Mouse (Mus musculus) forebrain, postnatal 0 days (tissue): ENCODE results near the gene Ets2. TPM values are rescaled to one million over a fixed set of nuclear protein-coding genes. Genes with fewer than 3 reads are reported as not detected.

Experiments
- ATAC-seq: fragments of 200-750 bp; cut with Nextera tagmentation; 2 replicates; pipeline ENCODE4 v1.8.0; 2017; ENCODE audit warnings: mild to moderate bottlenecking, moderate library complexity
- DNase-seq: peaks from one replicate; pipeline ENCODE4 v3.0.0-alpha.2; 2015
- H3K27ac ChIP-seq: fragments of 300-500 bp; sonication (generic); 2 replicates; pipeline ENCODE4 v1.5.1; 2014; ENCODE audit warnings: low read depth, mild to moderate bottlenecking, antibody characterized with exemption, low read length, moderate library complexity, mixed read lengths
- H3K27me3 ChIP-seq: fragments of 300-500 bp; sonication (generic); 2 replicates; pipeline ENCODE4 v1.6.1; 2014; ENCODE audit warnings: mild to moderate bottlenecking, low read length, mixed read lengths; ENCODE audit not compliant: insufficient read depth
- H3K36me3 ChIP-seq: fragments of 300-500 bp; sonication (generic); 2 replicates; pipeline ENCODE4 v1.6.1; 2014; ENCODE audit warnings: mild to moderate bottlenecking, moderate library complexity; ENCODE audit not compliant: insufficient read depth
- H3K4me1 ChIP-seq: fragments of 300-500 bp; sonication (generic); 2 replicates; pipeline ENCODE4 v1.6.1; 2014; ENCODE audit warnings: antibody characterized with exemption; ENCODE audit not compliant: insufficient read depth
- H3K4me2 ChIP-seq: fragments of 300-500 bp; sonication (generic); 2 replicates; pipeline ENCODE4 v1.6.1; 2014; ENCODE audit warnings: low read depth, mild to moderate bottlenecking, moderate library complexity
- H3K4me3 ChIP-seq: fragments of 300-500 bp; sonication (generic); 2 replicates; pipeline ENCODE4 v1.5.1; 2014; ENCODE audit warnings: low read depth, low read length, mixed read lengths
- H3K9ac ChIP-seq: fragments of 300-500 bp; sonication (generic); 2 replicates; pipeline ENCODE4 v1.6.1; 2014; ENCODE audit warnings: mild to moderate bottlenecking
- H3K9me3 ChIP-seq: fragments of 300-500 bp; sonication (generic); 2 replicates; pipeline ENCODE4 v1.6.1; 2016; ENCODE audit warnings: low read length
- CTCF ChIP-seq: sonication (generic); IDR thresholded peaks from 2 replicates; pipeline ENCODE4 v1.5.1; 2016; ENCODE audit warnings: antibody characterized with exemption, control low read depth, low read depth
- WGBS: fragments of 180-500 bp; shearing (Covaris S2); extraction: QIAGEN DNeasy Blood & Tissue Kit; methylation state at CpG from one replicate; pipeline ENCODE4 v1.1.7; 2014; 5-methylcytosine and 5-hydroxymethylcytosine counted together
- polyA plus RNA-seq: library from polyadenylated mRNA; unstranded; fragments of >200 nt; fragmentation: Nextera tagmentation; extraction: Ambion mirVana; gene quantifications from 2 replicates; pipeline ENCODE4 v1.2.1, GENCODE M21; 2015
- total RNA-seq: library from RNA; depleted of rRNA; stranded (reverse); fragments of >200 nt; gene quantifications from 2 replicates; pipeline ENCODE4 v1.2.3, GENCODE M21; 2014

The Ets2 gene
- total and polyA plus RNA-seq, 2 experiments from 2014 or later, result 18.2 to 27.4 TPM

DNA sequence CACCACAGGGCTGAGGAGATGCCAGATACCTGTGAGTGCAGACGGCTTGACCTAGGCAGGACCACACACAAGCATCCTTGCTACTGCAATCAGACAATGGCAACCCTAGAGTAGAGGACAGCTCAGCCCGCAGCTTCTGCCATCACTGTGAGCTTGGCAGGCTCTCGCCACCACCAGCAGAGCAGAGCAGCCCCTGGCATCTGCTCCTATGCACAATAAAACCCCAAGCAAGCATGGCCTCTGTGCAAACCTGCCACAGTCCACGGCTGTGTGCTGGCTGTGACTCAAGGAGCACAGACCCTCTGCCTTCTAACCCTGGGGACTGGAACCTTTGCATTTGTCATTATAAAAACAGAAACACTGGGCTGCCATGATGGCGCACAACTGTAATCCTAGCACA lies 41.0 kb upstream of the Ets2 start:
- H3K4me3 ChIP-seq, result no peak overlapping the region
- 66% methylated on average over 5 of the region's 5 CpGs for WGBS
- no peaks in the 10 kb centered on the region for H3K4me1 ChIP-seq
- H3K36me3 ChIP-seq, result no peaks in the 10 kb centered on the region
- no peaks in the 10 kb centered on the region for H3K27me3 ChIP-seq
- TF ChIP-seq CTCF, result no peak
- no peak overlapping the region for H3K27ac ChIP-seq
- H3K9me3 ChIP-seq, result peaks cover 4% of the 10 kb centered on the region; the same call in 1 of the 2 replicates
- ATAC-seq (no peak), DNase-seq (no peak)
- no peak overlapping the region for H3K4me2 ChIP-seq
- no peak overlapping the region for H3K9ac ChIP-seq

- WGBS, result 87% methylated on average over 6 of the region's 6 CpGs
- Histone ChIP-seq H3K4me3 (no peak overlapping the region), H3K36me3 (no peaks in the 10 kb centered on the region), H3K4me2 (no peak overlapping the region), H3K9ac (no peak overlapping the region), H3K27ac (no peak overlapping the region), H3K27me3 (no peaks in the 10 kb centered on the region), H3K4me1 (peaks cover 13% of the 10 kb centered on the region; the same call in 1 of the 2 replicates), H3K9me3 (no peaks in the 10 kb centered on the region)
- no peak for TF ChIP-seq CTCF
- DNase-seq (no peak), ATAC-seq (no peak)
Measured at GRCm38 (mm10) chr16:95665472-95666131, 36.3 kb upstream of the Ets2 start.

- Histone ChIP-seq H3K4me3 (no peak overlapping the region), H3K27ac (no peak overlapping the region), H3K27me3 (no peaks in the 10 kb centered on the region), H3K9me3 (no peaks in the 10 kb centered on the region), H3K36me3 (no peaks in the 10 kb centered on the region), H3K4me2 (no peak overlapping the region), H3K9ac (no peak overlapping the region), H3K4me1 (peaks cover 13% of the 10 kb centered on the region; the same call in 1 of the 2 replicates)
- ATAC-seq (no peak), DNase-seq (no peak)
- no peak for TF ChIP-seq CTCF
- 87% methylated on average over 10 of the region's 10 CpGs for WGBS
Measured at GRCm38 (mm10) chr16:95666288-95666687, 35.6 kb upstream of the Ets2 start.

DNA sequence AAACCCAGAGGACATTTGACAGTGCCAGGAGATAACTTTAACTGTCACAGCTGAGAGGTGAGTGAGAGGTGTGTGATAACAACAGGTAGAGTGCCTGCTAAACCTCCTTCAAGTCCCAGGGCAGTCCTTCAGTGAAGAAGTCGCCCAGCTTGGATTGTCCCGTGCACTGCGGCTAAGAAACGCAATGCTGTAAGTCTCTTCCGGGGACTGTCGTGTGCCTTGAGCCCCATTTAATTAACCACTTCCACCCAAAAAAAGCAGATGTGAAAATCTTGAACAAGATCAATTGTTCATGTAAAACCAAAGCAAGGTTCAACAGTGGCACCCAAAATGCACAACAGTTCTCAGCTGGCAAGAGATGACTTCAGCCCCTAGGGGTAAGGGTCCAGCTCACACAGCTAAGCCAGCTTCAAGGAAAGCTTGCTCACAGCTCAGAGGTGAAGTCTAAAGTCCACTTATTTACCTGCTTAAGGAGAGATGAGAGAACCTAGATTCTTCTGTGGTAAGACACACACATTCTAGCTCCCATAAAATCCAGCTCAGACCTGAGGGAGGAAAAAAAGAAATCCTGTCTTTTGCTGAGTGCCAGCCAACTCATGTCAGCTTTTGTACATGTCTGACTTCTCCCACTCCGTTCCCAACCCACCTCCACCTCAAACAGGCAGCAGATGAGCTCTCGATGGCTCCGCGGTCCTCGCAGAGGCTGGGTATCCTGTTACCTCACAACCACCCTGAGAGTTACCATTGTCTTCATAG lies 34.3 kb upstream of the Ets2 start:
- ATAC-seq, result no peak
- no peak for TF ChIP-seq CTCF

DNA sequence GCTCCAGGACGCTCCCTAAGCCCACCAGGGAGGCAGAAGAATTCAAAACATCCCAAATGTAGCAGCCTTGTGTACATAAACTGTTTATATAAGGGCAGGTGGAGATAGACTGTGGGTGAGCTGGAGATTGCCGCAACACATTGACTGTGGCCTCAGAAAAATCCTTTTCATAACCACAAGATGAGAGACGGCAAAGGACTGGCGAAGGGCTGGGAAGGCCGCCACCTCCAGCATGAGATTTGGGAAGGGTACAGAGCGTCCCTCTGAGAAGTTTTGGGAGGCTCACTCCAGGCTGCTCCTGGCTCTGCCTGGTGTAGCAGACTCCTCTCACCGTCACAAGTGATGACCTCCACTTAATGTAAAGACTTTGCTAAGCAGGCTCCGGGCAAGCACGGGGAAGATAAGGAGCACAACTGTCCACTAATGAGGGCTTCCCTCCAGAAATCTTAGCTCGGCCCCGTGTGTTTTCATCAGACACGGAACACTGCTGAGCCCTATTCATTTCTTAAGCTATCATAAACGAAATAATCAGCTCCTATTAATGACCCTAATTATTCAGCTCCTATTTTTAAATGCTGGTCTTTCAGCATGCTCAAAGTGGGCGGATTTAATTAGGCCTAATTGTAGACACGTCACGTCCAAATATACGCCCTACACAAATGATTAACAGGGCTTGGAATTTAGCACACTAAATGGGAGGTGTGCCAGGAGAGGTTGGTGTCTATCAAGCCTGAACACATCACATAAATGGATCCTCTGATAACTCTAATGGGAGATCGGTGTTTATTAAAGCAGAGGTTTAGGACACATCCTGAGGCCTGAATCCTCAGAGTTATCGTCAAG lies 33.5 kb upstream of the Ets2 start:
- H3K27me3 ChIP-seq, result no peaks in the 10 kb centered on the region
- no peak for TF ChIP-seq CTCF
- no peaks in the 10 kb centered on the region for H3K9me3 ChIP-seq
- no peak overlapping the region for H3K27ac ChIP-seq
- no peaks in the 10 kb centered on the region for H3K36me3 ChIP-seq
- peak overlapping the region; percentile 2; the same call in 1 of the 2 replicates for H3K4me2 ChIP-seq
- H3K4me1 ChIP-seq, result peaks cover 13% of the 10 kb centered on the region; the same call in 1 of the 2 replicates
- 19% methylated on average over 19 of the region's 19 CpGs for WGBS
- ATAC-seq (peak; percentile 47; the same call in 1 of the 2 replicates), DNase-seq (peak; percentile 43)
- no peak overlapping the region for H3K9ac ChIP-seq
- no peak overlapping the region for H3K4me3 ChIP-seq

More for the DNA sequence above, 34.3 kb upstream of the Ets2 start:
- Histone ChIP-seq H3K27ac (no peak overlapping the region), H3K9me3 (no peaks in the 10 kb centered on the region), H3K4me2 (no peak overlapping the region), H3K27me3 (no peaks in the 10 kb centered on the region), H3K4me1 (peaks cover 13% of the 10 kb centered on the region; the same call in 1 of the 2 replicates), H3K36me3 (no peaks in the 10 kb centered on the region), H3K9ac (no peak overlapping the region), H3K4me3 (no peak overlapping the region)
- DNase-seq, result no peak
- 56% methylated on average over 11 of the region's 11 CpGs for WGBS

DNA sequence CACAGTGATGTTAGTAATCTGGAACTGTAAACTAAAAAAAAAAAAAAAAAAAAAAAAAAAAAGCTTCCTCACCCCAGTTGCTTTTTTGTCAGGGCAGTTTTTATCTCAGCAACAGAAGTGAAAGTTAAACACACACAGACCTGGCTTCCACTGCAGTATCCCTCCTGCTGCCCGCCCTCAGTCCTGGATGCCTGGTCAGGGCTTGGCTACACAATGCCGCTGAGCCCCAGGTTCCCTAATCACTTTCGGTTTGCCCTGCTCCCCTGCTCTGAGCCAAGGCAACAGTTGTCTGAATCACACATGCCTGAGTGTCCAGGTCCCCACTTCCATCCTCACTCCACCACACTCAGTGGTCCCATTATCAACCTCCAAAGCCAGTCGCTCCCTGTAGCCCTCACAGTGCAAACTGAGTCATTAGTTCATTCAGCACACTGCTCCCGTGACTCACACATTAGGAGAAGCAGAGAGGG lies 27.4 kb upstream of the Ets2 start:
- no peak for ATAC-seq
- no peak for TF ChIP-seq CTCF
- WGBS, result 37% methylated on average over 5 of the region's 5 CpGs
- Histone ChIP-seq H3K9me3 (no peaks in the 10 kb centered on the region), H3K27me3 (no peaks in the 10 kb centered on the region), H3K4me1 (no peaks in the 10 kb centered on the region), H3K4me3 (no peak overlapping the region), H3K36me3 (no peaks in the 10 kb centered on the region), H3K27ac (no peak overlapping the region), H3K9ac (no peak overlapping the region), H3K4me2 (no peak overlapping the region)
- DNase-seq, result no peak
